Mouse (Mus musculus) heart, postnatal 36 days (tissue): Measurements from ENCODE around the gene Bod1l. TPM values are rescaled to one million over a fixed set of nuclear protein-coding genes. Genes with fewer than 3 reads are reported as not detected.
A peak's percentile ranks its signal among the peaks of the same experiment; 100 is the strongest.

Experiments
- DNase-seq, 2 experiments: peaks; one replicate each; pipeline ENCODE4 v3.0.0; 2021 to 2022
- intact Hi-C: fragments of 180-260 bp; cut with DNase I; formaldehyde crosslinking; loops from one replicate; pipeline ENCODE4 v1.15.1; 2025
- total RNA-seq, 2 experiments: library from RNA; stranded (reverse); gene quantifications; 2 replicates each; pipeline ENCODE4 v1.2.3; 2021

The Bod1l gene
- 10 to 100 TPM; 19.2 to 19.6 TPM for total RNA-seq

DNA sequence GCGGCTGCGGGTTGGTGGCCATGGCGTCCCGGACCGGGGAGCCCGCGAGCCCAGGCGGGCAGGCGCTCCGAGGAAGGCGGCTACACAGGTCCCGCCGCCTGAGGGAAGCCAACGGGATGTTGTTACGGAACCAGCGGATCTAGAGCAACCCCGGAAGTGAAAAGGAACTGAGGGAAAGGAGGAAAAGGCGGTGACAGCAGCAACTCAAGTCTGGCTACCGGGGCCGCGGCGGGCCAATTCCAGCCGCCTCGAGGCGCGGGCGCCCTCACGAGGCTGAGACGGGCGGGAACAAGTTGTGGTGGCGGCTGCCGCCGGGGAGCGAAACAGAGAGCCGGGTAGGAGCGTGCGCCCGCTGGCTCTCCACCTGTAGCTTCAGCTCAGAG is at the start of gene Bod1l:
Gene Bod1l, minus strand, starts transcription at position 169 of the 383 bp plus-strand sequence.
- intact Hi-C loops = loop anchor here (5.0 to 10.0 kb wide), 2 partner anchors 137 to 1401 kb away; partner anchors contain the start of gene Rab28
- peak; percentile 95 to 98 for DNase-seq

DNA sequence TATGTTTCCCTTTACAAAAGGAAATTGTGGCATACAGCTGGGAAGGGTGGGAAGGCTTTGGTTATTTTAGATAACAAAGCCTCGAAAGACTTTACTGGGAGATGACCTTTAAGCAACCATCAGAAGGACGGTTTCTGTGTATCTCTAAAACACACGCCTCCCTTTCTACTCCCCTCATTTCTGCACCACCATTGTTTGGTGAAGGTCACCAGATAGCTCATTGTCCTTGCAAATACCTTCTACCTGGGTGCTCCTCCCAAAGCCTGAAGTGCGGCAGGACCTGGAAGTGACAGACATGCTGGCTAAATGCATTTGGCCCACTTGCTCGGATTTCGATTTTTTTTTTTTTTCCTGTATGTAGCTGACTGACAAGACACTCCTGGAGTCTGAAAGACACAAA is 49.2 kb upstream of the Bod1l start:
- intact Hi-C loops = no loop called here

DNA sequence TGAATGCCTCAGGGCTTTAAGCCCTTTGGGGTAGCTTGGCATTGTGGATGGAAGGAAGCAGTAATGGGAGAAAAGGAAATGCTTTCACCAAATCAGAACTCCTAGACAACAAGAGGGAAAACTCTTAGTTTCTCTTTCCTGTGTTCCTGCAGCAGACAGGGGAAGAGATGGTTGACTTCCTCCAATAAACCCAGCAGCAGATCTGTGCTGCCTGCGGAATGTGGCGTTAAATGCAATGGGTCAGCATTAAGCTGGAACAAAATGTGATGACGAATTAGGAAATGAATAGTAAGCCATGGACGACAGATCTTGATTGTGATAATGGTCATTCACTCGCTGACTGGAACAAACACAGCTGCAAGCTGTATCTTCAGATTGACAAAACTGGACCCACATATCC is 46.8 kb upstream of the Bod1l start:
- no peak for DNase-seq
- intact Hi-C loops = no loop called here

More for the DNA sequence above, 49.2 kb upstream of the Bod1l start:
- no peak for DNase-seq

DNA sequence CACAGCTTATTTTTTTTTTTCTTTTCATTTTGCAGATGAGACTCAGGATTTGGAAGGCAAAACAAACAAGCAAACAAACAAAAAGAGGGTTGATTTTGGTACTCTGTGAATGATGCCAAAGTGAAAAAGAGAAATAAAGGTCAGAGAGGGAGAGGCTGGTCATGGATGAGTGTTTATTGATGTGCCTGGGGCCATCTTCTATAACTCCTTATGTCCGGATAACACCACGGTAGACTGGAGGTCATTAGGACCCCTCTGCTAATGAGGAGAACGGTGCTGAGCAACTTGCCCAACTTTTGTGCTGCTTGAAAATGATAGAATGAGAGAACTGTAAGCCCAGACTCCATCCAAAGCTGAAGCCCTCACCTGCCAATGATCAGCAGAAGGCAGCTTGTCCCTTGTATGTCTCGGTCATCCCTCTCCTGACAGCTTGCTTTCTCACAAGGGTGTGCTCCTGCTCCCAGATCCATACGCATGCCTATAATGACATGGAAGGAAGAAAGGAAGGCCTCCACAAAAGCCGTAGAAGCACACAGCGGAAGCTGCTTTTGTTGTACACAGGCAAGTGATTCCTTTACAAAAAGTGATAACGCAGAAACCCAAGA is 45.2 kb upstream of the Bod1l start:
- intact Hi-C loops = loop anchor here (5.0 to 10.0 kb wide), 4 partner anchors 525 to 1745 kb away; no protein-coding TSS in a partner anchor
- DNase-seq = no peak

DNA sequence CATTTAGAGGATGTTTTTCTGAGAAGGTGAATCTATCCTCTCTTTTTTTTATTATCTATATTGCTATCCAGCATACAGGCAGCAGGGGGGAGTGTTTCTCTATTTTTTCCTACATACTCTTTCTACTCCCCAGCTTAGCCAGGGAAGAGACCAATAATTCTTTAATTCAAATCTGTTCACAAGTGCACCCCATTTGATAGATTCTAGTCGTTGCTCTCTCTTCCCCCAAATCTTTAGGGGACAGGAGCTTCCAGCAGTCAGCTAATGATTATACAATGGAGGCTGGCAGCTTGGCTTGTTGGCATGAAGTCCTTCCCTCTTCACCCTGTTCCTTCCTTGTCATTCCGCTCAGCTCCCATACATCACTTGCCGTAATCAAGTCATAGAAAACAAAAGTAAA is 44.7 kb upstream of the Bod1l start:
- intact Hi-C loops = loop anchor here (5.0 to 10.0 kb wide), 4 partner anchors 526 to 1746 kb away; no protein-coding TSS in a partner anchor
- DNase-seq = no peak

DNA sequence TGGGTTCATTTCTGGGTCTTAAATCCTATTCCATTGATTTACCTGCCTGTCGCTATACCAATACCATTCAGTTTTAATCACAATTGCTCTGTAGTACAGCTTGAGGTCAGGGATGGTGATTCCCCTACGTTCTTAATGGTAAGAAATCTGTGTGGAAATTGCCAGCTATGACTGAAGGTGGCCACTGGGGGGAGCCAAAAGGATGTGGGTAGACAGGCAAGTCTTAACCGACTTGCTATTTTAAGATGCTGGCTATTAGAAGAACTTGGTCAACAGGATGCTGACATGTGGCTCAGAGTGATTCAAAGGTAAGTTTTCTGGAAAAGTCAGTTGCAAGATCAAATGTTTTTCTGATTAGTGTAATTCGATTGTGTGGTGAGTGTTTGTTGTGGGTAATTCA is 43.6 kb upstream of the Bod1l start:
- peak; percentile 28 to 62 for DNase-seq

DNA sequence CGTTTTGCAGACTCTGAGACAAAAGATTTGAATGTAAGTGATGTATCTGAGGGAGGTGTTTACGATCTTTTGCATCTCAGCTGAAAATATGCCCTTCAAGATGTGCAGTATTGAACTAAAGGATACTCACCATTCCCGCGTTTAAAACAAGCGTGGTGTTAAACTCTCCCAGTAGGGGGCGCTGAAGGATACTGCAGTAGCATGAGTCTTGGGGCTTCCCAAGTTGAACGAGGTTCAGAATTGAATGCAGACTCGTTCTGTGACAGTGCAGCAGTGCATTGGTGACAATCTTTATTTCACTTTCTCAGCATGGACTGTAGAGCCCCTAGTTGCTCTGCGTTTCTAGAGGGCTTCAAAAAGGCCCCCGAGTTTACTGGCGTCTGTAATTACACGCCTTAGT is 40.4 kb upstream of the Bod1l start:
- intact Hi-C loops = loop anchor here (10.0 kb wide), 2 partner anchors 530 to 1750 kb away; no protein-coding TSS in a partner anchor
- peak; percentile 13 to 34 for DNase-seq

More for the DNA sequence above, 43.6 kb upstream of the Bod1l start:
- intact Hi-C loops = loop anchor here (5.0 to 10.0 kb wide), 4 partner anchors 527 to 1747 kb away; no protein-coding TSS in a partner anchor

DNA sequence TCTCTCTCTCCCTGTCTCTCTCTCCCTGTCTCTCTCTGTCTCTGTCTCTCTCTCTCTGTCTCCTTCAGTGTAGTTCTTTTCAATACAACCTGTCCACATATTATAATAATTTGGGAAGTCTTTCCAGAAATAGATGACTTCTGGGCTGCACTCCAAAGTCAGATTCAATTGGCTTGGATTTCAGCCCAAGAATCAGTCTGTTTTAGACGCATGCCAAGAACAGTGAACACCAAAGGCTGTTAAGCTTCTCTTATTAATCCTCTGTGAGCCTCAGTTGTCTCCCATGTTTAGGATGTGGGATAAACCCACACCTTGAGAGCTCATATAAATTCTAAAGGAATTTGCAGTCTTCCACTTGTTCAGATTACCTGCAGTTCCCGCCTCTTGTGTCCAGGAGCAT is 27.0 kb upstream of the Bod1l start:
- DNase-seq = no peak
- intact Hi-C loops = no loop called here

DNA sequence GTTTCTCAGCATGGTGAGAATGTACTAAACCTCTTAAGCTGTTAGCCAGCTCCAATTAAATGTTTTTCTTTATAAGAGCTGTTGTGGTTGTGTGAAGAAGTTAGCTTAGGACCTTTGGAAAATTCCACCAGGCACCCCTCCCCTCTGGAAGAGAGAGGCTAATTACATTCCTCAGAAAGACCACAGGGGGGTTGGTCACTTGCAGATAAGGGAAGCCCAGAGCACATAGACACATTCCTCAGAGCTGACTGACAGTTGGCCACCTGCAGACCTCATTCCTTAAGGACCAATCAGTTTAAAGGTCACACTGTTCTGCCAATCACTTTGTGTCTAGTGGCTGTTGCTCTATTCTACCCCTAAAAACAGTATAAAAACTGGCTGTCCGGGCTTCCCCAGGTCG is 11.7 kb upstream of the Bod1l start:
- intact Hi-C loops = no loop called here

DNA sequence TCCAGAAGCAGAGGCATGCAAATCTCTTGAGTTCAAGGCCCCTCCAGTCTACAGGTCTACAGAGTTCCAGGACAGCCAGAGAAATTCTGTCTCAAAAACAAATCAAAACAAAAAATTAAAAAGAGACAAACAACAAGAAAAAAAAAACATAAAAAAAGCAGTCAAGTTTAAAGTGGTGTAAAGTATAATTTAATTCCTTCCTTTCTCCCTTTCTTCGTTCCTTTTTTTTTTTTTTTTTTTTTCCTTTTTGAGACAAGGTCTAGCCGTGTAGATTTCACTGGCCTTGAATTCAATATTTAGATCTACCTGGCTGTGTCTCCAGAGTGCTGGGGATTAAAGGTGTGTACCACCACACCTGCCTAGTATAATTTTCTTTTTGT is 1.4 kb upstream of the Bod1l start:
- DNase-seq = no peak
- intact Hi-C loops = loop anchor here (10.0 kb wide), 1 partner anchor 1399 kb away; no protein-coding TSS in a partner anchor

More for the DNA sequence above, 11.7 kb upstream of the Bod1l start:
- DNase-seq = no peak

DNA sequence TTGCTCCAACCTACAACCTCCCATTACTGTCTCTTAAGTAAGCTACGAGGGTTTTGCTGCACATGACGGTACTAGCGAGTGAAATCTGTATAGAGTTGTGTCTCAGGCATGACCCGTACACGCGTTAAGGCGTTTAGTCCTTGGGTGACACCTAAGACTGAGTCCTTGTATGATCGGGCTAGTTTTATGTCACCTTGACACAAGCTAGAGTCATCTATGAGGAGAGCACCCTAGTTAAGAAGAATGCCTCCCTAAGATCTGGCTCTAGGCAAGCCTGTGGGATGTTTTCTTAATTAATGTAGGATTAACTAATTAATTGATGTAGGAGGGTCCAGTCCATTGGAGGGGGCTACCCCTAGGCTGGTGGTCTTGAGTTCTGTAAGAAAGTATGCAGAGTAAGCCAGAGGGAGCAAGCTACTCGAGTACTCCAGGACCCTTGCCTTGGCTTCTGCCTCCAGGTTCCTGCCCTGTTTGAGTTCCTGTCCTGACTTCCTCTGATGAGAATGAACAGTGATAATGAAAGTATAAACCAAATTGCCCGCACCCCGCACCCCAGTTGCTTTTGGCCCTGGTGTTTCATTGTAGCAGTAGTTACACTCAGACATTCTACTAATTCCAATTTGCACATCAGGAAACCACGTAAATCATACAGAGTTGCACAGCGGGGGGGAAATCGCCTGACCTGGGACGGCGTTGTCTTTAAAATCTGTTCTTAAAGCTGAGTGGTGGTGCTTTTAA is 874 bp upstream of the Bod1l start:
- intact Hi-C loops = loop anchor here (5.0 to 10.0 kb wide), 2 partner anchors 138 to 1400 kb away; partner anchors contain the start of gene Rab28

DNA sequence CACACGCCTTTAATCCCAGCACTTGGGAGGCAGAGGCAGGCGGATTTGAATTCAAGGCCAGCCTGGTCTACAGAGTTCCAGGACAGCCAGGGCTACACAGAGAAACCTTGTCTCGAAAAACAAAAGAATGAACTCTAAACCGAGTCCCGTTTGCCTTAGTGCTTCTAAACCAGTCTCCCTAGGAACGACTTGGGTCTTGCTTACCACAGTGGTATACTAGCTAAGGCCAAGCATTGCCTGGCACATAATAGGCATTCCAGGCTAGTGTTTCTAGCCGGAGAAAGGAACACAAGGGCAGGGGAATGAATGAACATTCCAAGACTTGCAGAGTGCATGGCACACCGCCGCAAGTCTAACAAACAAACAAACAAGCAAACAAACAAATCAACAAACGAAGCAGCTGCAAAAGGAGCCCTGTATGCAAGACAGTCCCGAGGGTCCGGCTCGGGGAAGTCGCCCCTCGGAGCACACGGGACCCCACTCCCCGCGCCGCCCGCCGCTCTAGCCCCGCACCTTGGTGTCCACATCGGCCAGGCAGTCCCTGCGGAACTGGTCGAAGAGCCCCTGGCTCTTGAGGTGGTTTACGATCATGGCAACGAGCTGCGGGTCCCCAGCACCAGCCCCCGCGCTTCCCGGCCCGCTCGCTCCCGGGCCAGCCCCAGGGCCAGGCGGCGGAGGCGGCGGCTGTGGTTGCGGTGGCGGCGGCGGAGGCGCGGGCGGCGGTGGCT is 532 bp downstream of the Bod1l start:
- DNase-seq = peak in 1 of 2 experiments; percentile 4
- intact Hi-C loops = loop anchor here (5.0 to 10.0 kb wide), 2 partner anchors 136 to 1401 kb away; partner anchors contain the start of gene Rab28

More for the DNA sequence above, 874 bp upstream of the Bod1l start:
- DNase-seq = peak; percentile 31 to 49

DNA sequence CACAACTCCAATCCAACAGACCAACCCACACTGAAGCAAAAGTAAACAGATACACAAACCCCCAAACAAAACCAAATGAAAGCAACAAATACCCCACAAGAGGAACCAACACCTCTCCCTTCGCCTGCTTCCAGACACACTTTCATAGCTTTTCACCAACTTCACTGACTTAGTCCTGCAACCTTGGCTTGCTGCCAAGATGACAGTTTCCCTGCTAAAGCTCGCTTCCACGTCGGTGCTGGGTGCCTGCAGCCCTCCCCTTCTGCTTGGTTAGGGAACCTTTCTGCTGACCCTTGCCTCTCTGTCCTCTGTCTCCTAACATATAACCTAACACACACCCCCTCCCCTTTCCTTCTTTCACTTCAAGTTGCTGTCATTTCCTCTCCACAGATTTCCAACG is 1.4 kb downstream of the Bod1l start:
- intact Hi-C loops = loop anchor here (5.0 to 10.0 kb wide), 2 partner anchors 135 to 1402 kb away; partner anchors contain the start of gene Rab28
- DNase-seq = peak; percentile 15 to 27

DNA sequence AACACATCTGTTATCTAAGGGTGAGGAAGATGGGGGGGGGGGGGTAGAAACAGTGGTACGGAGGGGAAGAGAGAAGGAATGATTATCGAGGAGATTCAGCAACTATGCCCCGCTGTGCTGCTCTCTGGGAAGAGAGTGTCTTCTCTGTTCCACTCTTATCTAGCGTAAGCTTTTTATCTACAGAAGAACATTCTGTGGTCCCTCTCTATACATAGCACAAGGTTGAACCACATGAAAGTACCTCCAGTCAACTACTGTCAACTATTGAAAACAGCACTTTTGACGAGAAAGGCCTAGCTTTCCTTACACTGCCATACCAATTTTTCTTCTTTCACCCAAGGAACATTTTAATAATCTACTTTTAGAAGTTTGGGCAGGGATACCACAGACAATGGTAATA is 2.4 kb downstream of the Bod1l start:
- intact Hi-C loops = loop anchor here (5.0 to 10.0 kb wide), 2 partner anchors 134 to 1403 kb away; partner anchors contain the start of gene Rab28
- DNase-seq = no peak

DNA sequence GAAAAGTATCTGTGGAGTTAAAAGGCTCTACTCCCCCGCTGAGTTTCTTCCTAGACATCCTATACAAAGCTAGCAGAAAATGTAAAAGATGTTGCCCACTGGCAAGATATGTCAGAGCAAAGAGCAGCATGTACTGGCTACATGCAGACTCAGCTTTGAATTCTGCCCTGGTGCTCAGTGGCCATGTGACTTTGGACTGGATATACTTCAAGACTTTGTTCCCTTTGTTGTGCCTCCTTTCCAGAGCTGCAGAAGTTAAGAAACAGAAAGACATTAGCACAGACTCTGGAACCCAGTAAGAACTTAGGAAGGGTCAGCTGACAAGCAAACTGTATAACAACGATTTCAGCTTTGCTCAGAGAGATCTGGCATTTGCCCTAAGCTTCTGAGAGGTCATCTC is 14.0 kb downstream of the Bod1l start:
- intact Hi-C loops = no loop called here
- DNase-seq = no peak

DNA sequence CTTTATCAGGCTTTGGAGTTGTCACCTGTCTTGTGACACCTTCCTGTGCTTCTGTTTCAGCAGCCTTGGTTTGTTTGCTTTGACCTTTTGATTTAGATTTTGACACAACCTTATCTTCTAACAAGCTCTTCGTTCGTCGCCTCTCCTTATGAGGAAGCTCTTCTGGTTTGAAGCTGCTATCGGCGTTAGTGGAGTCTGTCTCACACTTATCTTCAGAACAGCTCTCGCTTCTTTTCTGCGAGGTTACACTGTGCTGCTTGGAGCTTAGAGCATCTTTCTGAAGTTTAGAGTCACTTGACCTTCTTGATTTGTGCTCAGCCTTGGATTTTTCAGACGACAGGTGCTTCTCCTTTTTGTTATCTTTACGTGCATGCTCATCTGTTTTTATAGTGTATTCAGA is 23.0 kb downstream of the Bod1l start:
- intact Hi-C loops = no loop called here
- no peak for DNase-seq

DNA sequence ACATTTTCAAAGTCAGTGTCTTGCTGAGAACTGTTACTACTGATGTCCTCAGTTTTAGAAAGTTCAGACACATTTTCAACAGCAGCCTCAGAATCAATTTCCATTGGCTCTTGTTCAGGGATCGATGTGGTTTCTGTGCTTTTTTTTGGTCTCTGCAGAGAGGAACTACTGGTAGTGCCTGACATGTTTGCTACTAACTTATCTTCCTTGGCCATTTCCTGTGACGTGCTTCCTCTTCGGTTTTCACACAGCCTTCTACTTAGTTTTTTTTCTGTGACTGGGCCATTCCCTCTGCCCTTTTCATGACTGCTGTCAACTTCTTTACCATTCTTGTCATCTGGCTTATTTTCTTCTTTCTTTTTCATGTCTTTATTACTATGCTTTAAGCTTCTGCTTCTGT is 23.6 kb downstream of the Bod1l start:
- DNase-seq = no peak
- intact Hi-C loops = no loop called here

DNA sequence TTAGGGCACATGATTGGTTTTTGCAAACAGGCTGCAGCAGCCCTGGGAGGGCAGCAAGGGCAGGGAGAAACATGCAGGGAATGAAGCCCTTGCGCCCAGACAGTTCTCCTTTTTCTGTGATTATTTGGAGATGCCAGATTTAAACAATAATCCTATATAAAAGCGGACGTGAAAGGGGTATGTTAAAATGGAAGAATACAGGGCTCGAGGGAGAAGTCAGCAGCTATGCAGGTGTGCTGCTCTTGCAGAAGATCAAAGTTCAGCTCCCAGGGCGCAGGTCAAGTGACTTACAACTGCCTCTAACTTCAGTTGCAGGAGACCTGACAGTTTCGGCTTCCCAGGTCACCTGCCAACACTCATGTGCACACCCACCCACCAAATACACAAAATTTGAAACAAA is 31.6 kb downstream of the Bod1l start:
- intact Hi-C loops = no loop called here

DNA sequence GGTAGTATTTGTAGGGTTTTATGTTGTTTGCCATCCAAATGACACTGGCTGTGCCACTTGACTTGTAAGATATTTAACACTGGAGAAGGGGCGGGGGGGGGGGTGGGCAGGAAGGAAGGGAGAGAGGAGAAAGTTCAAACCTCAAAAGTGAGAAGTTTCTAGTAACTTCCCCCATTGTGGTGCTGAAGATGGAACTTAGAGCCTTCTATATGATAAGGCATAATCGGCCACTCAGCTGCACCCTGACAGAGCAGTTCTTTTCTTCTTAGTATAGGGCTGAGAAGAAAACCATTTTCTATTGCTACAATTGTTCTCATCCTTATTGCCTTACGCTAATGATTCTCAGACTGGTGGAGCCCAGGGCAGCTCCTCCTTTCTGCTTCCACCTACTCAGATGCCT is 32.8 kb downstream of the Bod1l start:
- intact Hi-C loops = no loop called here

More for the DNA sequence above, 31.6 kb downstream of the Bod1l start:
- DNase-seq = no peak

DNA sequence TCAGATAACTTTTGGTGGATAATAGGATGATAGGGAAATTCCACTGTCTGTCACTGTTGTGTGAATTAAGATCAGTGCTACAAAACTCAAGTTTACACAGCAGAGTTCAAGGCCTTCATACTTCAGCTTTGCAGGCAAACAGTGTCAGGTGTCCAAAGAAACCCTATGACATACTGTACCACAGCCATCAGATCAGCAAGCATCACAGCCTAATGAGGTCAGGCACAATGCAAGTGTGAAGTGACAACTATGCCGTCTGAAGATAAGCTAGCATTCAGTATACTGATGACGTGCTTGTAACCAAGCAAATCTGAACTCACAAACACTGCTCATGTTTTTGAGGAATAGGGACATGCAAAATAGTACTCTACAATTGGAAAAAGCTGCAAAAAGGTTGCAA is 36.7 kb downstream of the Bod1l start:
- no peak for DNase-seq
- intact Hi-C loops = no loop called here

More for the DNA sequence above, 32.8 kb downstream of the Bod1l start:
- DNase-seq = no peak

DNA sequence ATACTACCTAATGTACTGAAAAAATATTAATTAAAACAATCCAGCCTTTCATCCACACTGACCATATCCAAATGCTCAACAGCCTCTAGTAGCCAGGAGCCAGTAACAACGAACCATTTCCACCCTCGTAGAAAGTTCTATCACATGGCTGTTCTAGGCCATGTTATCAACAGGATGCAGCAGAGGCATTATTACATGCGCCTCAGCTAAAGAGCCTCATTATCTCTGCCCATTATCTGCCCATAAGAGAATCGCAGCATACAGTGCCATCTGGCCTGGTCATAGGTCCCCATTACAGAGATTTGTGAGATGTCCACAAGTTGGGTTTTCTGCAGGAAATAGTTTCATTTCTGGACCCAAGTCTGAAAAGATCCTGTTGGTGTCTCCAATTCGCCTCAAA is 37.9 kb downstream of the Bod1l start:
- intact Hi-C loops = no loop called here
- no peak for DNase-seq
